Mouse (Mus musculus) adrenal gland, postnatal 25 days (tissue): ENCODE measurements around the gene Stab2. TPM values are rescaled to one million over a fixed set of nuclear protein-coding genes. Genes with fewer than 3 reads are reported as not detected.

Source experiments
- DNase-seq: peaks from one replicate; pipeline ENCODE4 v3.0.0; 2021; ENCODE audit warnings: mixed read lengths
- total RNA-seq: library from RNA; stranded (reverse); gene quantifications from 2 replicates; pipeline ENCODE4 v1.2.3, GENCODE M21; 2021

Gene Stab2
- total RNA-seq, 1 experiment from 2014 or later = 0.33 TPM

GRCm38 (mm10) chr10:86989838-86990237 lies 18.0 kb downstream of the Stab2 start:
- DNase-seq = no peak

- DNase-seq = peak; percentile 51
Observed at GRCm38 (mm10) chr10:86976001-86976726, 31.7 kb downstream of the Stab2 start.

GRCm38 (mm10) chr10:86973276-86973675 lies 34.5 kb downstream of the Stab2 start:
- DNase-seq = no peak

- no peak for DNase-seq
Observed at GRCm38 (mm10) chr10:86972503-86972826, 35.4 kb downstream of the Stab2 start.

GRCm38 (mm10) chr10:86971680-86972502 lies 35.9 kb downstream of the Stab2 start:
- peak; percentile 73 for DNase-seq

GRCm38 (mm10) chr10:86969346-86969745 lies 38.5 kb downstream of the Stab2 start:
- DNase-seq = no peak

- no peak for DNase-seq
Observed at GRCm38 (mm10) chr10:86961542-86962466, 46.0 kb downstream of the Stab2 start.

- DNase-seq = no peak
Observed at GRCm38 (mm10) chr10:86955299-86955698, 52.5 kb downstream of the Stab2 start.

GRCm38 (mm10) chr10:86952696-86953095 lies 55.1 kb downstream of the Stab2 start:
- no peak for DNase-seq

GRCm38 (mm10) chr10:86950806-86951205 lies 57.0 kb downstream of the Stab2 start:
- no peak for DNase-seq

- no peak for DNase-seq
Observed at GRCm38 (mm10) chr10:86949886-86950285, 57.9 kb downstream of the Stab2 start.

GRCm38 (mm10) chr10:86947541-86947940 lies 60.3 kb downstream of the Stab2 start:
- no peak for DNase-seq

GRCm38 (mm10) chr10:86940591-86940990 lies 67.2 kb downstream of the Stab2 start:
- DNase-seq = no peak

GRCm38 (mm10) chr10:86934376-86934775 lies 73.4 kb downstream of the Stab2 start:
- no peak for DNase-seq

- no peak for DNase-seq
Observed at GRCm38 (mm10) chr10:86933906-86934305, 73.9 kb downstream of the Stab2 start.

- DNase-seq = no peak
Observed at GRCm38 (mm10) chr10:86933180-86933695, 74.6 kb downstream of the Stab2 start.

- DNase-seq = no peak
Observed at GRCm38 (mm10) chr10:86923602-86924001, 84.2 kb downstream of the Stab2 start.

- no peak for DNase-seq
Observed at GRCm38 (mm10) chr10:86915595-86915994, 92.2 kb downstream of the Stab2 start.

- no peak for DNase-seq
Observed at GRCm38 (mm10) chr10:86908562-86908961, 99.3 kb downstream of the Stab2 start.

GRCm38 (mm10) chr10:86907043-86907442 lies 100.8 kb downstream of the Stab2 start:
- no peak for DNase-seq

- no peak for DNase-seq
Observed at GRCm38 (mm10) chr10:86895531-86895930, 112.3 kb downstream of the Stab2 start.

GRCm38 (mm10) chr10:86891066-86891465 lies 116.8 kb downstream of the Stab2 start:
- DNase-seq = no peak
